In the genomic region with DNA sequence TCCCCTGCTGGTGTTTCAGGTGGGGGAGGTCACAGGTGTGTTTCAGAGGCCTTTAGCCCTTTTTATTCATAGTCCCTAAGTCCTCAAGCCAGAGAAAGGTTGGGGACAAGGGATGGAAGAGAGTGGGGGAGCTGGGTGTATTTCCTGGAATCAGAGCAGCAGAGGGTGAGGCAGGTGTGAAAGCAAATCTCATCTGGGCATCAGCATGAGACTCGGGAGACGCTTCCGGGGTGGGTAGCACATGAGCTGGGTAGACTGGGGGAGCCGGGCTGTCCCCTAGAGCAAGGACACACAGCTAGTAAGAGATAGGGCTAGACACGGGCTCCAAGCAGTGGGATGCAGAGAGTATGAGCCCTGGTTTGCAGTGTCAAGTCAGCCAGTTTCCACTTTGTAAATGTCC, we compare ENCODE assay signal across 15 mouse cellular contexts. TPM values are rescaled to one million over a fixed set of nuclear protein-coding genes. Genes with fewer than 3 reads are reported as not detected.
"Had no signal": no experiment of that assay in that cellular context is flagged by ENCODE, and none has a peak within 500 bp of the region (broad histone marks: within the 10 kb centered on the region; RNA-seq: fewer than 3 reads in every experiment).

No protein-coding gene starts in this region.

- DNase-seq: kidney, adult 11 months; kidney, postnatal 10 days; kidney, postnatal 4 days; layer of hippocampus, adult 9-11 months; layer of hippocampus, postnatal 36 days; left cerebral cortex, postnatal 4 days; lung, adult 18-20 months; retina, postnatal 1 day; right cerebral cortex, postnatal 4 days had no signal

- H3K36me3 ChIP-seq: limb, embryonic 13.5 days; midbrain, embryonic 12.5 days; neural tube, embryonic 15.5 days had no signal

- H3K4me3 ChIP-seq: limb, embryonic 13.5 days; midbrain, embryonic 12.5 days; neural tube, embryonic 15.5 days had no signal

- H3K27me3 ChIP-seq: midbrain, embryonic 12.5 days had no signal

- H3K27ac ChIP-seq: limb, embryonic 13.5 days; liver, embryonic 14.5 days; midbrain, embryonic 12.5 days; neural tube, embryonic 15.5 days had no signal

- H3K4me1 ChIP-seq: midbrain, embryonic 12.5 days; neural tube, embryonic 15.5 days had no signal

RNA-seq across cellular contexts. Expression of a gene that starts 16.7 kb away (rescaled TPM):
- total RNA-seq: layer of hippocampus, postnatal 36 days had no signal
- polyA plus RNA-seq: kidney, embryonic 14.5 days; midbrain, embryonic 12.5 days; midbrain, embryonic 16.5 days had no signal
